Mouse (Mus musculus) adrenal gland, postnatal 10 days (tissue): ENCODE data around the gene B430305J03Rik. TPM values are rescaled to one million over a fixed set of nuclear protein-coding genes. Genes with fewer than 3 reads are reported as not detected.

ENCODE experiments used
- DNase-seq: peaks from one replicate; pipeline ENCODE4 v3.0.0; 2021; ENCODE audit warnings: mixed read lengths
- total RNA-seq, 2 experiments: library from RNA; stranded (reverse); gene quantifications; 2 replicates each; pipeline ENCODE4 v1.2.3; 2021

B430305J03Rik gene
- total RNA-seq, 2 experiments from 2014 or later = 0.15 to 0.21 TPM

DNA sequence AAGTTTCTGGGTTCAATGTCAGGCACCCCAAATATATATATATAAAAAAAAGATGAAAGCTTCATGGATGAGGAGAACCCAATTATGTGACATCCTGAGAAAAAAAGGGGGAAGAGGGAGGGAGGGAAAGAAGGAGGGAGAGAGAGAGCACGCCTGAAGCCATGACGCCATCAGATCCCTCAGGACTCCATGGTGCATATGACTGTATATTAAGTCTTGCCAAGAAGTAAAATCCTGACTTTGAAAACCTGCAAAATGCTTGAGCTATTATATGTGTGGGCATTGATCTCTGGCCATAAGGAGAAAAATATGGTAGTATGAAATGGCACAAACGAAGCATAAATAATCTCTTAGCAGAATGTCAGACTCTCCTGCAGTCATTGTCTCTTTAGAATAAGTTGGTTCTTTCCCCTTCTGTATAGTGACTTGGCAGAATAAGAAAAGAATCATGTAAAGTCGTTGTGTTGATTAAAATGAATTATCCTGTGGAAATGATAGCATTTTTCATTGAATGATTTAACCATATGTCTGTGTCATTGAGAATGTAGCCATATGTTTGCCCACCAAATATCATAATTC, 17.6 kb downstream of the B430305J03Rik start:
- no peak for DNase-seq

DNA sequence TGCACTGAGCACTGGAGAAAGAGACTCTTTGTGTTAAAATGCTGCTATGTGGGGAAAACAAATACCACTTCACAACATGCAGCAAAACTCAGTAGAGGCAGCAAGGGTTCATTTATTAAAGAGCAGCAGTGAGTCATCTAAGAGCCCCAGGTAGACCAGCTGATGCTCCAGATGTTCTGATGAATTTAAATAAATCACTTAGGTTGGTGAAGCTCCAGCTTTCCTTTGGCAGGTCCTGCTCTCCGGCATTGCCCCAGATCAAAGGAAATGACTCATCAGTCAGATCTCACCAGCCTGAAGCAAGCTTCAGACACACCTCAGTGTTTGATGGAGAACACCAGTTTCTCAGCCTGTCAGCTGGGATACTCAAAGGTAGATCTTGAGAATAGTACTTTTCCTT, 20.1 kb downstream of the B430305J03Rik start:
- DNase-seq = no peak

DNA sequence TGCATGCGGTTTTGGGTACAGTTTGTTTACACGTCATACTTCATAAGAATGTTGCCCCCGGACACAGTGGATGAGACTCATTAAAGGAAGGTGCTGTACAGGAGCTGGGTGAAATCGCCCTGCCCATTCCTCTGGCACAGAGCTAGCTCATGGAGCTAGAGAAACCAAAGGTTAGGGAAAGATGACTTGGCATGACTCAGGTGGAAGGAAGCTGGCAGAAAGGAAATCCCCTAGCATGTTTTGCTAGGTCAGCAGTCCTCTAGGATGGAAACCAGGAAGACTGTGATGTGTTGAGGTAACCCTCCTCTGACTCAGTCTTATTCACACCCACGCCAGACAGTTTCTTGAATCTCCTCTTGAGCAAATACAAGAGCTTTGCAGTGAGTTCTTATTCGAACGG, 21.7 kb downstream of the B430305J03Rik start:
- DNase-seq = no peak

DNA sequence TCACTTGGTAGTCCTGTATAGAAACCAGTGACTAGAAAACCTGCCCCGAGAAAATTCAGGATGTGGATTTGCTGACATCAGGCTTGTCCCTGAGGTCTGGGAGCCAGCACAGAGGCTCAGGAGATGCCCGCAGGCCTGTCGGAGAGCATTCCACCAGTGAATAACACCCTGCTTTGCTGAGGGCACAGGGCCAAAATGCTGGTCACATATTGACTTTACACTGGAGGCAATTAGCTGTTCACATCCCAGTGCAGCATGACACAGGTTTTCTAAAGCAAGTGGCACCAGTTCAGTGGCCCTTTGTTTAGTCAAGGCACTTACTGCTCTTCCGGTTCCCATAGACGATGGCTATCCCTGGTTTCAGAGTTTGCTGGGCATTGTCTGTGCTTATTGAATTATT, 25.4 kb downstream of the B430305J03Rik start:
- DNase-seq = no peak

DNA sequence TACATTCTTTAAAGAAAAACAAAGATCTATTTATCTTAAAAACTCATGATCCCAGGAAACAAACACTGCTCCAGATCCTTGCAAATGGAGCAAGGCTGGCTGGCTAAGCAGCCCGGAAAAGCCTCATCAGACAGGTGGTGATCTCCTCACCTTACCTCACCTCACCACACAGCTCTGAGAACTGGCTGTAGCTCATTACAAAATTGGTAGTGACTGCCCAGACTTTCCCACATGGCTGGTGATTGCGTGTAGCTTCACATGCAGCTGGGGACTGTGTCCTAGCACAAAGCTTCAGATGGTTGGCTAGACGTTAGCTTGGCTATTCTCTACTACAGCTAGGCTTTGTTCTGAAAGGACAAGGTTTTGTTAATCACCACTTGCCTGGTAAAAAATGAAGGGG, 28.5 kb downstream of the B430305J03Rik start:
- peak; percentile 7 for DNase-seq

DNA sequence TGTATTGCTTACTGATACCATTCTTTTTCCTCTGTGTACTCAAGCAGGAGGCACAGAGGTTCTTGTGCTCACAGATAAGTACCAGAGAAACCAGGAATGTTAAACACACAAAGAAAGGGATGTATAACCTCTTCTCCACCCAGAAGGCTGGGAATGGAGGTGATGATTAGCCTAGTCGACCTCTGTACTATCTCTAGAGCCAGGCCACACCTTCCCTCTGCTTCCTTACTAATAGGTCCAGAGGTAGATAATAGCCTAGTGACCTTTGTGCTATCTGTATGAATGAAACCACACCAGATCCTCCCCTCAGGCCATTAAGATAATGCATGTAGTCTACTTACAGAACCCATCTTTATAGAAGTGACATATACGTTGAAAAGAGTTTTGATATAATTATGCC, 29.5 kb downstream of the B430305J03Rik start:
- no peak for DNase-seq

DNA sequence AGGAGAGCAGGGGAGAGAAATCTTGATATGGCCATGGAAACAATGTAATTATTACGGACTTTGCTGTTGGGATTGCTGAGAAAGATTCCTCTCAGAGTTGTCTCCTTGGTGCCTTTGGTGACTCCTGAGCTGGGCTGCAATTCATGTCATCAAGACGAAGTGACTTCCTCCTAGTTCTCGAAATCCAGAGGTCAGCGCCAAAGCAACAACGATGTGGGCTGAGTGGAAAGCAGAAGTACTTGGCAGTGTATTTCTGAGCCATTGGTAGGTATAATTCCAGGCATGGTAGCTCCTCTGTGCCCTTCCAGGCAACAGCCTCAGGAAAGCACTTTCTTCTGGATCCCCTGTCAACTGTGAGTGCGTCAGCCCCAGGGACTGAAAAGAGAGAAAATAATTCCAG, 44.1 kb downstream of the B430305J03Rik start:
- no peak for DNase-seq

DNA sequence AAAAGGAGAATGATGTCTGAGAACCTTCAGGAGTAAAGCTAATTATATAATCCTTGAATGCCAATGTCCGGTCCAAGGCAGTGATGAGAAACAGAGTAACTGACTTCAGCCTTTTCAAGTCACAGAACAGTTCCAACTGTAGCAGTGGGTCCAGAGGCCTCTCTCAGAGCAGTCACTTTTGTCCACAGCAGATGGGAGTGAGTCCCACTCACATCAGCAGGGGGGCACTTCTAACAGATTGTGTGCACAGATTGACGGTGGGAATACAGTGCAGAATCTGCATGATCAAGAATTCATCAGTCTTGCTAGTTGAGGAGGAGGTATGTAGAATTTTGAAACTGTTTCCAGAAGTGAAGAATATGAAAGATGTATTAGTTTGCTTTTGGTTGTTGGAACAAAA, 45.7 kb downstream of the B430305J03Rik start:
- no peak for DNase-seq

DNA sequence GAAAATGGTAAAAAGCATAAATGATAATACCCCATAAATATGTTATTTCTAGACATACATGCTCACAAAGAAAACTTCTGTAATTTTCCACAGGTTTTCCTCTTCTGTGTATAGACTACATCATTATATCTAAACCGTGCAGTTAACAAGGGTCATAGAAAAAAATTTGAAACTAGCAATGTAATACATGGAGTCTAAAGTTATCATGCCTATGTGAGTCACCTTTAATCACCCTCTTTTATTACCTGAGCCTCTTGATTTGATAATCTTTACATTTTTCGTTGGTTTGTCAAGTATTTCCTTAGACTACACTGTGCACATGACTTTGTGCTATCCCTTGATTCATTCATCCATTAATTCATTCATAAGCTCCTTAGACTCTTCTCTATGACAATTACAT, 50.7 kb downstream of the B430305J03Rik start:
- DNase-seq = no peak

Other genes with a start within 250 kb of the B430305J03Rik start
- 1 to 10 TPM; 5.8 to 6.4 TPM for gene Rap2b, start 4.3 kb downstream of the B430305J03Rik start, total RNA-seq